ENCODE assay signal across 8 mouse cellular contexts in the genomic region with DNA sequence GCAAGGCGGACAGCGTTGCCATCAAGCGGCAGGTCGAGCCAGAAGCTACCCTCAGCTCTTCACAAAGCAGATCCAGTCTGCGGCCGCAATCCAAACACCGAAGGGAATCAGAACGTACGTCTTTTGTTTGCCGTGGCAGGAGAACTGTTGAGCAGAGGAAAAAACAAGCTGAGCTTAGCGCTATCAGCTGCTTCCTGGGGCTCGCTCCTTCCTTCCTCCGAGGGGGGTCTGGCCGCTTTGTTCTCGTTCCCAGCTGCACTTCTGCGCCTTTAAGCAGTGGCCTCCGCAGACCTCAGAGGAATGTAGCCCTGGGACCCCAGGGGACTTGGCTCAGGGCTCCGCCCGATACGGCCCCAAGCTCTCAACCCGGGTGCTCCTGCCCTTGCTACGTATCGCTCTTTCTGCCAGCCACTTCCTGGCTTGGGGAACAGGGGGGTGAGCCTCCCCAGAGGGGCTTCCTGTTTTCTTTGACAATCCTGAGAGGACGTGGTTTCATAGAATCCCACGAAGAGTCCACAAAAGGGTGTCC. TPM values are rescaled to one million over a fixed set of nuclear protein-coding genes. Genes with fewer than 3 reads are reported as not detected.
A peak's percentile ranks its signal among the peaks of the same experiment; 100 is the strongest.
DNase-seq lines count a peak whose midpoint lies in the region; ATAC-seq and TF ChIP-seq lines count a peak whose summit lies in the region.

No protein-coding gene starts in this region.

- H3K9me3 ChIP-seq in forebrain, postnatal 0 days (ENCODE audit: low read length): no peaks in the 10 kb centered on the region
- no peaks in the 10 kb centered on the region for H3K9me3 ChIP-seq in hindbrain, embryonic 11.5 days (ENCODE audit: control insufficient read depth, low read length)

- peaks cover 19% of the 10 kb centered on the region for H3K4me1 ChIP-seq in forebrain, postnatal 0 days (ENCODE audit: insufficient read depth)
- H3K4me1 ChIP-seq in hindbrain, embryonic 11.5 days (replicated peaks; ENCODE audit: control insufficient read depth, insufficient read depth, low read length): peaks cover 2% of the 10 kb centered on the region; the same call in 1 of the 2 replicates

- H3K4me3 ChIP-seq in forebrain, postnatal 0 days (ENCODE audit: low read depth, low read length): peak overlapping the region; percentile 39
- peak overlapping the region; percentile 41 for H3K4me3 ChIP-seq in hindbrain, embryonic 11.5 days (ENCODE audit: low read depth, low read length)

- peak overlapping the region; percentile 88 for H3K27ac ChIP-seq in forebrain, postnatal 0 days (ENCODE audit: low read depth, low read length)
- H3K27ac ChIP-seq in hindbrain, embryonic 11.5 days (ENCODE audit: low read depth, low read length): peak overlapping the region; percentile 4; the same call in 1 of the 2 replicates

- peaks cover 14% of the 10 kb centered on the region for H3K27me3 ChIP-seq in forebrain, postnatal 0 days (ENCODE audit: insufficient read depth, low read length)
- peaks cover 3% of the 10 kb centered on the region; the same call in 1 of the 2 replicates for H3K27me3 ChIP-seq in hindbrain, embryonic 11.5 days (ENCODE audit: control insufficient read depth, insufficient read depth, low read length)

- no peaks in the 10 kb centered on the region for H3K36me3 ChIP-seq in forebrain, postnatal 0 days (ENCODE audit: insufficient read depth)
- H3K36me3 ChIP-seq in hindbrain, embryonic 11.5 days (ENCODE audit: control insufficient read depth, insufficient read depth, low read length): no peaks in the 10 kb centered on the region

- peak; percentile 44 for DNase-seq in MN1 (ENCODE audit: low spot score)
- DNase-seq in cerebellum, adult 11-12 months: peak; percentile 23
- DNase-seq in forebrain, postnatal 0 days: peak; percentile 77
- peak; percentile 76 for DNase-seq in hindbrain, embryonic 11.5 days (ENCODE audit: low spot score)
- peak; percentile 23 to 24 for DNase-seq in layer of hippocampus, postnatal 36 days
- DNase-seq in right cerebral cortex, postnatal 14 days: peak; percentile 32
- DNase-seq in urinary bladder, postnatal 36 days (ENCODE audit: low spot score in 2 of 2): peak; percentile 39 to 49

- ATAC-seq in forebrain, postnatal 0 days: peak; percentile 84
- ATAC-seq in hindbrain, embryonic 11.5 days (ENCODE audit: low FRiP score): peak; percentile 69
- peak; percentile 84 for ATAC-seq in megakaryocyte, adult 5-6 weeks (ENCODE audit: poor library complexity, severe bottlenecking)

- peak overlapping the region; percentile 54 for H3K4me2 ChIP-seq in forebrain, postnatal 0 days (ENCODE audit: low read depth)
- peak overlapping the region; percentile 85 for H3K4me2 ChIP-seq in hindbrain, embryonic 11.5 days (replicated peaks; ENCODE audit: low read depth, low read length)

- 2% methylated on average over 25 of the region's 25 CpGs for WGBS in forebrain, postnatal 0 days
- WGBS in hindbrain, embryonic 11.5 days: under 1% methylated on average over 25 of the region's 25 CpGs

- TF ChIP-seq CTCF in forebrain, postnatal 0 days (IDR thresholded peaks at IDR 0.05; ENCODE audit: low read depth): no peak

- H3K9ac ChIP-seq in forebrain, postnatal 0 days: peak overlapping the region; percentile 59
- H3K9ac ChIP-seq in hindbrain, embryonic 11.5 days (ENCODE audit: low read depth, low read length): peak overlapping the region; percentile 73

RNA-seq across cellular contexts. Expression of a gene that starts 40.6 kb away (rescaled TPM):
- total RNA-seq in forebrain, postnatal 0 days (2014; rRNA removed): 178 and 300 TPM in 2 replicates
- polyA plus RNA-seq in forebrain, postnatal 0 days (2015; fragmentation: Nextera tagmentation; extraction: Ambion mirVana): 195 and 209 TPM in 2 replicates
- 287 and 290 TPM in 2 replicates for polyA plus RNA-seq in hindbrain, embryonic 11.5 days (2014; fragmentation: Nextera tagmentation; extraction: Ambion mirVana)
- 10 to 100 TPM; 56.9 to 73.0 TPM for total RNA-seq in layer of hippocampus, postnatal 36 days (2021)
- total RNA-seq in megakaryocyte, adult 5-6 weeks (2015): 88.1 and 98.8 TPM in 2 replicates
- 34.4 and 35.8 TPM in 2 replicates for total RNA-seq in megakaryocyte, adult 5-6 weeks (2017)

Comparison
In these comparisons a context has a peak if more than half of its experiments do, and no peak if none do; other contexts are left out.
1. Peak in every context shown above with its lines: DNase-seq, ATAC-seq, H3K4me3 ChIP-seq and H3K27ac ChIP-seq.
2. DNase-seq: peak in every context shown above with its lines; median percentile 77 in forebrain, postnatal 0 days; 76 in hindbrain, embryonic 11.5 days; 44 in MN1; 44 in urinary bladder, postnatal 36 days; 32 in right cerebral cortex, postnatal 14 days; 24 in layer of hippocampus, postnatal 36 days; 23 in cerebellum, adult 11-12 months.